Mouse (Mus musculus): ENCODE results near the gene Rhbdf1. TPM values are rescaled to one million over a fixed set of nuclear protein-coding genes. Genes with fewer than 3 reads are reported as not detected.

Rhbdf1 gene
- polyA plus RNA-seq, 1 experiment from 2014 or later, result 23.1 TPM

DNA sequence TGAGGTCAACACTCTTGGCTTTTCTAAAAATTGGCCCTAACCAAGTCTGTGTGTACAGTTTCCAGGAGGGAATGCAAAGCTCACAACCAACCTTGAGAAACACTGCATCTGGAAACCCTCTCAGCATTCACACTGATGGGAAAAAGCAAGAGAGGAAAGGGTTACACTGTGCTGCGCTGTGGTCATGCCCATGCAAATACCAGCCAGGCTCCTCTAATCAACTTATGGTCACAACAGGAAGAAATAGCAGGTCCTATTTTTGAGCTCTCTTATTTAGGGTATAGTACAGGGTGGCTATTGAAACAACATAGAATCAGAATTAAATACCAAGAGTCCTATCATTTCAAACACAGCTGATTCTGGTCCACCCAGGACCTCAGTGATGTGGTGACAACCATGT, 22.5 kb upstream of the Rhbdf1 start:
- no peak for ATAC-seq (ENCODE audit: insufficient number of reproducible peaks, low FRiP score, low TSS enrichment, low read depth)
- WGBS, result 88% methylated on average over 1 of the region's 1 CpGs
- Histone ChIP-seq H3K9ac (ENCODE audit: low read length) (no peak overlapping the region), H3K4me1 (ENCODE audit: control insufficient read depth, insufficient read depth, low read length) (no peaks in the 10 kb centered on the region), H3K36me3 (ENCODE audit: control insufficient read depth, insufficient read depth, low read length) (peaks cover 8% of the 10 kb centered on the region), H3K27me3 (ENCODE audit: control insufficient read depth, insufficient read depth, low read length) (no peaks in the 10 kb centered on the region), H3K4me3 (ENCODE audit: low read depth, low read length) (no peak overlapping the region), H3K27ac (replicated peaks; ENCODE audit: low read depth, low read length) (no peak overlapping the region), H3K4me2 (ENCODE audit: low read depth, severe bottlenecking) (no peak overlapping the region), H3K9me3 (ENCODE audit: control insufficient read depth, low read length) (no peaks in the 10 kb centered on the region)
- no peak for DNase-seq (ENCODE audit: low spot score)

DNA sequence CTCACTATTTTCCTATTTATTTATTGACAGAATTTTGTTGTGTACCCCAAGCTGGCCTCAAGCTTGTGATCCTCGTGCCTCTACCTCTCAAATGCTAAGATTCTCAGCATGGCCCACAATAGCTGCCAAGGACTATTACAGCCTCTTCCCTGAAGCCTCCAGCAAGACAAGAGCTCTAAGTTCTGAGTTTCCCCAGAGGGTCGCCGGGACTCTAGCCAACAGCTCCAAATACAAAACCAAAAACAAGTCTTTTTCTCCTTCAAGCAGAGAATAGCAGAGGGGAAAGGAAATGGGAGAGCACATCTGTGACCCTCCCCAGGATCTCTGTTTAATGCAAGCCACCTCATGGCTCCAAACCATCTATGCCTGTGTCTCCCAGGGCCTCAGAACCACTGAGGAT, 22.0 kb upstream of the Rhbdf1 start:
- no peak for ATAC-seq (ENCODE audit: insufficient number of reproducible peaks, low FRiP score, low TSS enrichment, low read depth)
- Histone ChIP-seq H3K4me2 (ENCODE audit: low read depth, severe bottlenecking) (no peak overlapping the region), H3K36me3 (ENCODE audit: control insufficient read depth, insufficient read depth, low read length) (peaks cover 8% of the 10 kb centered on the region), H3K4me1 (ENCODE audit: control insufficient read depth, insufficient read depth, low read length) (no peaks in the 10 kb centered on the region), H3K9ac (ENCODE audit: low read length) (no peak overlapping the region), H3K27me3 (ENCODE audit: control insufficient read depth, insufficient read depth, low read length) (no peaks in the 10 kb centered on the region), H3K9me3 (ENCODE audit: control insufficient read depth, low read length) (no peaks in the 10 kb centered on the region), H3K27ac (replicated peaks; ENCODE audit: low read depth, low read length) (no peak overlapping the region), H3K4me3 (ENCODE audit: low read depth, low read length) (no peak overlapping the region)
- DNase-seq (ENCODE audit: low spot score), result no peak
- WGBS, result 87% methylated on average over 3 of the region's 3 CpGs

GRCm38 (mm10) chr11:32243205-32243955, 21.3 kb upstream of the Rhbdf1 start:
- Histone ChIP-seq H3K4me2 (ENCODE audit: low read depth, severe bottlenecking) (no peak overlapping the region), H3K9ac (ENCODE audit: low read length) (no peak overlapping the region), H3K27ac (replicated peaks; ENCODE audit: low read depth, low read length) (no peak overlapping the region), H3K9me3 (ENCODE audit: control insufficient read depth, low read length) (no peaks in the 10 kb centered on the region), H3K4me3 (ENCODE audit: low read depth, low read length) (no peak overlapping the region), H3K36me3 (ENCODE audit: control insufficient read depth, insufficient read depth, low read length) (peaks cover 8% of the 10 kb centered on the region), H3K4me1 (ENCODE audit: control insufficient read depth, insufficient read depth, low read length) (no peaks in the 10 kb centered on the region), H3K27me3 (ENCODE audit: control insufficient read depth, insufficient read depth, low read length) (no peaks in the 10 kb centered on the region)
- DNase-seq (ENCODE audit: low spot score) (no peak), ATAC-seq (ENCODE audit: insufficient number of reproducible peaks, low FRiP score, low TSS enrichment, low read depth) (no peak)
- 79% methylated on average over 7 of the region's 7 CpGs for WGBS

DNA sequence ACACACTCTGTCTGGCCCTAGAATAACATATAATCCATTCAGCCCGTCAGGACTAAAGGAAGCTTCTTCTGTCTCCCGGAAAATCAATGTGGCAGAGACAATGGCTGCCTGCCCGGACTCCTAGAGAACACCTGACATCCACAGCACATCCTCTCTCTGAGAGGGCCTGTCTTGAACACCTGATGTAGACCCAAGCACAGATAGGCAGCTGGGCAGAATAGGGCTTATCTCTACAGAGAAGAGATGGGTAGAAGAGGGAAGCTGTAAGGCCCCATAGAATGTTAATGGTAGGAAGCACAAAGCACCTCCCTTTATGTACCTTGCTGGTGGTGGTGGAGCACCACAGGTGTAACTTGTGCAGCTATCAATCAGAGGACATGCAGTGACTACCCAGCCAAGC, 20.1 kb upstream of the Rhbdf1 start:
- ATAC-seq (ENCODE audit: insufficient number of reproducible peaks, low FRiP score, low TSS enrichment, low read depth) (no peak), DNase-seq (ENCODE audit: low spot score) (no peak)
- no peak overlapping the region for H3K9ac ChIP-seq (ENCODE audit: low read length)
- H3K9me3 ChIP-seq (ENCODE audit: control insufficient read depth, low read length), result no peaks in the 10 kb centered on the region
- no peak overlapping the region for H3K4me2 ChIP-seq (ENCODE audit: low read depth, severe bottlenecking)
- no peak overlapping the region for H3K27ac ChIP-seq (replicated peaks; ENCODE audit: low read depth, low read length)
- WGBS, result 96% methylated on average over 3 of the region's 3 CpGs
- no peak overlapping the region for H3K4me3 ChIP-seq (ENCODE audit: low read depth, low read length)
- peaks cover 5% of the 10 kb centered on the region for H3K36me3 ChIP-seq (ENCODE audit: control insufficient read depth, insufficient read depth, low read length)
- no peaks in the 10 kb centered on the region for H3K27me3 ChIP-seq (ENCODE audit: control insufficient read depth, insufficient read depth, low read length)
- H3K4me1 ChIP-seq (ENCODE audit: control insufficient read depth, insufficient read depth, low read length), result no peaks in the 10 kb centered on the region

DNA sequence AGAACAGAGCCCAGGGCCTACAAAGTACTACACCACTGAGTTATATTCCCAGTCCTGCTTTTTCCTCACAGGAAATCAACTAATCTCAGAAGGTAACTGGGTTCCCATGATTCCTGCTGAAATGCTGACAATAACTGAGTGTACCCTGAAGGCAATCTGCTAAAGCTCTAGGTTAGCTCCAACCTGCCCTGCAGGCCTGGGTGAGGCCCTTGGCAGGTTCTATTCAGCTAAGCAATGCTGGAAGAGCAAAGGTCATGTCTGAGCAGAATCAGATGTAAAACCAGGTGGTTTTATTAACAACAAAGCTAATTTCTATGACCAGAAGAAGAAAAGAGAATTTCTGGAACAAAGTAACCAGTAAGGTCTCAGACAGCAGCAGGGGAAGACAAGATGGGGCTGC, 19.3 kb upstream of the Rhbdf1 start:
- H3K36me3 ChIP-seq (ENCODE audit: control insufficient read depth, insufficient read depth, low read length), result peaks cover 5% of the 10 kb centered on the region
- no peaks in the 10 kb centered on the region for H3K9me3 ChIP-seq (ENCODE audit: control insufficient read depth, low read length)
- H3K4me1 ChIP-seq (ENCODE audit: control insufficient read depth, insufficient read depth, low read length), result no peaks in the 10 kb centered on the region
- no peak overlapping the region for H3K9ac ChIP-seq (ENCODE audit: low read length)
- no peaks in the 10 kb centered on the region for H3K27me3 ChIP-seq (ENCODE audit: control insufficient read depth, insufficient read depth, low read length)
- no peak for DNase-seq (ENCODE audit: low spot score)
- no peak for ATAC-seq (ENCODE audit: insufficient number of reproducible peaks, low FRiP score, low TSS enrichment, low read depth)
- no peak overlapping the region for H3K4me3 ChIP-seq (ENCODE audit: low read depth, low read length)
- H3K27ac ChIP-seq (replicated peaks; ENCODE audit: low read depth, low read length), result no peak overlapping the region
- no peak overlapping the region for H3K4me2 ChIP-seq (ENCODE audit: low read depth, severe bottlenecking)

DNA sequence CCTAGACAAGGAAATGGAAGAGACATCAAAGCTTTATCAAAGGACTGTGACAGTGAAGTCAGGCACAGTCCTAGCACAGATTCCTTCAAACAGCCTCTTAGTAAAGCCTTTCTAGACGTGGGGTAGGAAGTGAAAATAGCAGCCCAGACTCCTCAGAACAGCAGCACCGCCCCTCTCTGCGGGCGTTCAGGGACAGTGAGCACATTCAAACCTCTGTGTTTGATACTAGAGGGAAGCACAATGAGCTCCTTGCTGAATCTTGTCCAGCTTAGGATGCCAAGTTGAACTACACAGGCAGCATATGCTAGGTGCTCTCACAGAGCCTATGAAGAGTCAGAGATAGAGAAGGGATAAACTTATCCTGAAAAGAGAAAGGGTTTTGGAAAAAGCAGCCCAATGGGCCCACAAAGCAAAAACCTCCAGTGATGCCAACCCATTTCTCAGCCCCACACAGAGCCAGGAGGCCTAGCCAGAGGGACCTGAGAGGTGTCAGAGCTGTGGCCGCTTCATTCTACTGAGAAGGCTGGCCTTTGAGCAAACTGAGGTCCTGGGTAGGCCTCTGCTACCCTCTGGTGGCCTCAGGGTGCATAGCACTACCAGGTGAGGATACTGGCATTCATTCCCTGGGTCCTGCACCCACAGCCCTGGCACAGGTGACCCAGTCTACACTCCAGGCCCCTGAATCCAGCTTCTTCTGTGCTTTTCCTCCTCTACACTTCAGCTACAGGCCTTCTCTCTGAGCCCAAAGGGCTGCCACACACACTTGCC, 16.2 kb upstream of the Rhbdf1 start:
- Histone ChIP-seq H3K4me2 (ENCODE audit: low read depth, severe bottlenecking) (no peak overlapping the region), H3K4me1 (ENCODE audit: control insufficient read depth, insufficient read depth, low read length) (no peaks in the 10 kb centered on the region), H3K27me3 (ENCODE audit: control insufficient read depth, insufficient read depth, low read length) (no peaks in the 10 kb centered on the region), H3K4me3 (ENCODE audit: low read depth, low read length) (no peak overlapping the region), H3K9ac (ENCODE audit: low read length) (no peak overlapping the region), H3K36me3 (ENCODE audit: control insufficient read depth, insufficient read depth, low read length) (peaks cover 5% of the 10 kb centered on the region; the same call in 1 of the 2 replicates), H3K9me3 (ENCODE audit: control insufficient read depth, low read length) (no peaks in the 10 kb centered on the region), H3K27ac (replicated peaks; ENCODE audit: low read depth, low read length) (no peak overlapping the region)
- ATAC-seq (ENCODE audit: insufficient number of reproducible peaks, low FRiP score, low TSS enrichment, low read depth) (0 out of 2 replicates have a peak, but pooled peaks have one; percentile 49), DNase-seq (ENCODE audit: low spot score) (peak; percentile 80)
- 67% methylated on average over 5 of the region's 5 CpGs for WGBS

DNA sequence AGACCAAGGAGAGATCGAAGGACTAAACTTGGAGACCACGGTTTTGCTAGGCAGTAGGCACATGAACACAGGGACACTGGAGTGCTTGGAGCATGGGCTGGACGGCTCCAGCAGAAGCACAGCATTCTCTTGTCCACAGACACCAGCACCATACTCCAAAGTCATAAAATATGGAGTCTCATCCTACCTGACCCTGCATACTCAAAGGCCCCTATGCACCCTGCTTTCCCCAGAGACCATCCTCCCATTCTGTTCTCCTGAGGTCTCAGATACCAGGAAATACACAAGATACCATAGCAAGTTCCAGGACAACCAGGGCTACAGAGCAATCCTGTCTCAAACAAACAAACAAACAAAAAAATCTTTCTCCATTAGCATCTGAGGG, 15.3 kb upstream of the Rhbdf1 start:
- Histone ChIP-seq H3K4me1 (ENCODE audit: control insufficient read depth, insufficient read depth, low read length) (no peaks in the 10 kb centered on the region), H3K27ac (replicated peaks; ENCODE audit: low read depth, low read length) (no peak overlapping the region), H3K4me2 (ENCODE audit: low read depth, severe bottlenecking) (no peak overlapping the region), H3K9me3 (ENCODE audit: control insufficient read depth, low read length) (no peaks in the 10 kb centered on the region), H3K36me3 (ENCODE audit: control insufficient read depth, insufficient read depth, low read length) (peaks cover 7% of the 10 kb centered on the region; the same call in 1 of the 2 replicates), H3K27me3 (ENCODE audit: control insufficient read depth, insufficient read depth, low read length) (no peaks in the 10 kb centered on the region), H3K9ac (ENCODE audit: low read length) (no peak overlapping the region), H3K4me3 (ENCODE audit: low read depth, low read length) (no peak overlapping the region)
- ATAC-seq (ENCODE audit: insufficient number of reproducible peaks, low FRiP score, low TSS enrichment, low read depth), result no peak
- no peak for DNase-seq (ENCODE audit: low spot score)
- 89% methylated on average over 3 of the region's 3 CpGs for WGBS

DNA sequence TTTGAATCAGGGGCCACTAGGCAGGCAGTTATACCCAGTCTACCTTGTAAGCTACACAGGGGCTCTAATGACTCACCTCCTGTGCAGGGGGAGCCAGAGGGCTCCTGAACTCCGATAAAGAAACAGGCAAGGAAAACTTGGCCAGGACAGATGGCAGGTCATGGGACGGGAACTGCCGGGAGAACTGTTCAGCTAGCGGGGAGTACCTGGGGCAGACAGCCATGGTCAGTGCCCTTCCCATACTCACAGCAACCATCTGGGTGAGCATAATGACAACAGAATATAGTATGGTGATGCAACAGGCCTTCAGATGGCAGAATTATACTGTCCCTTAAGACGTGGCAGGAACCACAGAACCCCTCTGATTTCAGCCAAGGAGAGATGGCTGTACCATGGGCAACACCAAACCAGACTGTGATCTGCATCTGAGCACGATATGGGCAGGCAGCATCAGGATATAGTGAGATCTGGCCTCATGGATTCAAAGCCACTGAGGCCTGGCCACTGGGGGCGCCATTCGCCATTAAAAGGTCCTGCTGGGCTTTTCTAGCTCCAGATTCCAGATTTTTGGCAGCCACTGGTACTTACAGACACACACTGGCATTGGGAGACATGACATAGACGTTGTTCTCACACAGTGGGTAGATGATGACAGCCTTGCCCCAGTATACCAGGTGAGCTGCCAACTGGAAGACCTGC, 14.8 kb upstream of the Rhbdf1 start:
- Histone ChIP-seq H3K27ac (replicated peaks; ENCODE audit: low read depth, low read length) (no peak overlapping the region), H3K4me3 (ENCODE audit: low read depth, low read length) (no peak overlapping the region), H3K4me2 (ENCODE audit: low read depth, severe bottlenecking) (no peak overlapping the region), H3K36me3 (ENCODE audit: control insufficient read depth, insufficient read depth, low read length) (peaks cover 7% of the 10 kb centered on the region; the same call in 1 of the 2 replicates), H3K27me3 (ENCODE audit: control insufficient read depth, insufficient read depth, low read length) (no peaks in the 10 kb centered on the region), H3K9ac (ENCODE audit: low read length) (no peak overlapping the region), H3K9me3 (ENCODE audit: control insufficient read depth, low read length) (no peaks in the 10 kb centered on the region), H3K4me1 (ENCODE audit: control insufficient read depth, insufficient read depth, low read length) (no peaks in the 10 kb centered on the region)
- ATAC-seq (ENCODE audit: insufficient number of reproducible peaks, low FRiP score, low TSS enrichment, low read depth) (no peak), DNase-seq (ENCODE audit: low spot score) (peak; percentile 73)
- WGBS, result 64% methylated on average over 9 of the region's 9 CpGs
